Mouse (Mus musculus): ENCODE data around the gene Asprv1.

The Asprv1 gene

DNA sequence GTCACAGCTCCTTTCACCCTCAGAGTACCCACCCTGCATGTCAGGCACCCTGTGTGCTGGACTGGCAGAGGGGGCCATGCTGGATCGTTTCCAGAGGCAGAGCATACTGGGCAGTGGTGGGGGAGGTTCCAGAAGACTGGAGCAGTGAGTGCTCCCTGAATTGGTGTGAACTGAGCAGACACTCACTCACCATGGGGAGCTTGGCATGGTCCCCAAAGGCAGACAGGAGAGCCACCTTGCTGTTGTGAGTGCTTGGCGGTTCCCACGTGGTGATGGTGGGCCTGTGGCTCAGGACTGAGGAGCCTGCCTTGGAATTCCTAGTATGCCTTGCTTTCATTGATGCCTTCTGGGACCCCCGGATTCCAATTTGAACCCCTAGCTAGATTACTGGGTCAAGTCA is 4.8 kb upstream of the Asprv1 start:
- DNase-seq: no peak

DNA sequence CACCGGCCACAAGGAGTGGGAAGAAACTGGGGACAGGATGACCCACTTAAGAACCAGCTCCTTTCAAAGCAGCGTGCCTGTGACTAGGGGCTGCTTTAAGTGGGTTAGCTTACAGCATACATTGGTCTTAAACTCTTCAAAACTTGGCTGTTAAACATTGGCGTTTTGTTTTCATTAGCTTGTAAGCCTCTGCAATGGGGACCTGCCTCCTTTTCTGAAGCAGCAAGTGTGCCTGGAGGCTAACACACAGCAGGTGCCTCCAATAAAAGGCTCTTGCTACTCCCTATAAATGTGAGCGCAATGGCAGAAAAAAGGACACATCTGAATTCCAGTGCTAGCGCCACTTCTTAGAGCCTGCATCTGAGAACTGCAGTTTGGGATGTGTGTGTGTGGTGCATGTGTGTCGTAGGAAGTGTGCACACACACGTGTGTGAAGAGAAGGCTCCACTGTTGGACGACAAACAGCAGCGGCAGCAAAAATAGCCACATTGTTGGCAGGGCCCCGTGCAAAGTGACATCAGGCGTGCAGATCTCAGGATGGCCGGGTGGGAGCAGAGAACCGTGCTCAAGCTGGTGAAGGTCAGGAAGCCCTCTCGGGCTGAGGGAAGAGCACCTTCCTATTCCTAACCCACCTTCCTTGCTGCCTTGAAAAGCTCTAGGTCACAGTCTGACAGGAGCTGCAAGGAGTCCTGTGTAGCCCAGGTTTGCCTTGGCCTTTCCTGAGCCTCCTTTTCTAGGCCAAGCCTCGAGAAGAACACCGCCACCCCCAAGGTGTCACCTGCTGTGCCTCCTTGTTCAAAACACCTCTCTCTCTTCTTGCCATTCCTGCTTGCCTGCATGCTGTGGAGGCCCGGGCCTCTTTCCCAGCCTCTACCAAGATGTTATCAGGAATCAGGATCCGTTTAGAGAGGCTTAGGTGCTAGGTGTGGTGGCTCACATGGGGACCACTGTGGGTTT is 3.6 kb upstream of the Asprv1 start:
- no peak for DNase-seq

DNA sequence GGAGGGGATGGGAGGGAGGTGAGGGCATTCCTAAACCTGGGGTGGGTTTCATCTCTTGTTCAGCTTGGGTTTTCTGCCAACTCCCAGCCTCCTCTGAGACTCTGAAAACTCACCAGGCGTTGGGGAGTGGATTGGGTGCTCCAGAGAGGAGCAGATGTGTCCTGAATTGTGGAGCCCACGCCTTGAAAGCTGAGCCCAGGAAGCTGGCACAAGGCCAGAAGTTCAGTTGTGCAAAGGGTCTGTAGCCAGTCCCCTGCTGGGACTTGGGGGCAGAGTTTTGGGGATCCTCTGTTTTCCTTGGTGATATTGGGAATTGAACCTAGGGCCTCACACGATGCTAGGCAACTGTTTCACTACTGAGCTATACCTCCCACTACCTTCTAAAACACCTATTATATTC is 2.2 kb downstream of the Asprv1 start:
- no peak for DNase-seq

DNA sequence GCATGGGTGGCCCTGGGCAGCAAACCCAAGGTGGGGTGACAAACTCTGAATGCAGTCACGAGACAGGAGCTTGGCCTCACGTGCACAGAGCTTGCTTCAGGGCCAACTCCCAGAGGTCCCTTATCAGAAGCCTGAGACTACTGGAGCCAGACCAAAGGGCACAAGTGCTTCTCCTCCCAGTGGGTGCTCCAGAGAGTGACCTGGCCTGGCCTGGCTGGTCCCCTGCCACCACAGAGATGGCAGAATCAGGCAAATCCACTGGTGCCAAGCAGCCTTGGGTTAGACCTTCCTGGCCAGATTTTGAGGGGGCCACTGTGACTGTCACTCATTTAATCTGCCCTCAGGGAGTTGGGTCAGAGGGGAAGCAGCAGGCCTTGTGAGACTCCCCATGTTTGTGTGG is 8.5 kb downstream of the Asprv1 start:
- DNase-seq: no peak

DNA sequence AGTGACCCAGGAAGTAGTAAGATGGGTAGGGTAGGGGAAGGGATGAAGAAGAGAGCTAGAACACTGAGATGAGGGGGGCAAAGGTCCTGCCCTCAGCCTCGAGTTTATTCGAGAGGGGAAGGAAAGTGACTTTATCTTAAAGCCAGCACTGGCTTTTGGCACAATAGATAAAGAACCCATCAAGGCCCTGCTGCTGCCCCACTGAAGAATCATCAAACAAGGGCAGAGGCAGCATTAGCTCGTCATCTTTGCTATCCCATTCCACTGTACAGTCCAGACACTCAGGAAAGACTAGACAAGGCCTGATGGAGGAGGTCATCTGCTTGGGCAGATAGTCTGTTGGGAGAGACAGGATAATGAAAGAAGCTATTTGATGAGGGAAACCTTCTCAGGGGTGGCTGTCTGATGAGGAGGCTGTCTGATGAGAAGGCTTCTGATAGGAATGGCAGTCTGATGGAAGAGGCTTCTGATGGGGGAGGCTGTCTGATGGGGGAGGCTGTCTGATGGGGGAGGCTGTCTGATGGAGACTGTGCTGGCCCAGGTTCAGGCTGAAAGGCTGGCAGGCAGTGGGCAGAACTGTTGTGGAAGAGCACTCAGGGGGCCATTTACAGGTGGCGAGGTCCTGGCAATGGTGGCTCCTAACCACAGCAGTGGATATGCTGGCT is 9.3 kb downstream of the Asprv1 start:
- no peak for DNase-seq

DNA sequence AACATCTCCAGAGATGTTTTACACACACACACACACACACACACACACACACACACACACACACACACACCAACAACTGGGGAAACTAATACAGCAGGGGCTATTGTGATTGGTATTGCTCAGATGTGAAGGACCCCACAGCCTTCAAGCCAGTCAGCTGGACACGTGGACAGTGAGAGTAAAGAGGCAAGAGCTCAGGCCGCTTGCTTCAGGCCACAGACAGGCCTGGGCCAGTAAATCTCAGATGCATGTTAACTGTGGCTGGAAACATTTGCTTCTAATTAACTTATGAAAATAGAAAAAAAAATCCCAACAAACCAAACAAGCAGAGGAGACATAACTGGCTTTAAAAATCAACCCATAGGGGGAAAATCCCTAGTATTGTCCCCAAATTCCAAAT is 9.9 kb downstream of the Asprv1 start:
- DNase-seq: no peak

DNA sequence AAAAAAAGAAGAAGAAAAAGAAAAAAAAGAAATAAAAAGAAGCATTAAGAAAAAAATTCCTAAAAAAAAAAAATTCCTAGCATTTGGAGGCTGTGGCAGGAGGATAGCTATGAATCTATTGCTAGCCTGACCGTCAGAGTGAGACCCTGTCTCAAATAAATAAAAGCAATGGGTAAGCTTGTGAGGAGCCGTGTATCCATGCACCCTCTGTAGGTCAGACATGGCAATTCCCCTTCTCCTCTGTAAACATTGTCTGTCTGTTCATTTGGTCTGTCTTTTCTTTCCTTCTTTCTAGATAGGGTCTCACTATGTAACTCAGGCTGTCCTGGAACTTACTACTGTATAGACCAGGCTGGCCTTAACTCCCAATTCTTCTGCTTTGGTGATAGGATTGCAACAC is 10.5 kb downstream of the Asprv1 start:
- DNase-seq: no peak

DNA sequence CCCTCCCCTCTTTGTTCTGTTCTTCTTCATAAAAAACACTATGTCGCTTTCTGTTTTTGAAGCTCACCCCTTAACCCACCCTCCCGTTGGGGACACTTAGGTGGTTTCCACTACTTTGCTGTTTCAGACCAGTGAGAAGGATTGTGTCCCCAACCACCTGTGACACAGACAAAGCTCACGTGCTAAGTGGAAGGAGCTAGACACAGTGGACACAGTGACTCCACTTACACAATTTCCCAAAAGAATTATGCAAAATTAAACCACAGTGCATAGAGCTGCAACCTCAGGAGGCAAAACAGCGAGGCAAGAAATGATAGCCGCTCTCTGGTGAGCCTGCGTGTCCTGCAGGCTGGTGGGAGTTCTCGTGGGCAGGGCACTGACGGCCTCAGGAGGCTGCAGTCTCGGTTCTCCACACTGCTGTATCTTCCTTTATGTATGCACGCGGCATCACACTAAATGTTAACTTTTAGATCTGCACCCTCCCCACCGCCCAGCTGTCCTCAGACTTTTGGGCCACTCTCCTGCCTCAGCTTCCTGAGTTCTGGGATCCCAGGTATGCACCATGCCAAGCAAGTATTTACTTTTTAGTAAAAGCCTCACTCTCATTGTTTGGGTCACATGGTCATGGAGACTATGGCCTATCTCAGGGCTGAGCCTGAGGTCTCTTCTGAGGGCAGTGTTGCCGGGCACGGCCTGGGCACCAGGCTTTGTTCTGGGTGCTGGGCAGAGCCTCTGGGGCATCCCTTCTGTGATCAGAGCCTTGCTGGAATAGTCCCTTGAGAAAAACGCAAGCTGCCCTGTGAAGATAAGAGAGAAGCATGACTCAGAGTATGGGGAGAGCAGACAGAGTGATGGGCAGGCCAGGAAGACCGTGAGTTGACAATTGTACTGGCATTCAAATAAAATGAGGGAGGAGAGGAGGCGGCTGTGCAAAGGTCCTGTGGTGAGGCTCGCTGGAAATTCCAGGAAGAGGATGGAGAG is 11.5 kb downstream of the Asprv1 start:
- DNase-seq: no peak

DNA sequence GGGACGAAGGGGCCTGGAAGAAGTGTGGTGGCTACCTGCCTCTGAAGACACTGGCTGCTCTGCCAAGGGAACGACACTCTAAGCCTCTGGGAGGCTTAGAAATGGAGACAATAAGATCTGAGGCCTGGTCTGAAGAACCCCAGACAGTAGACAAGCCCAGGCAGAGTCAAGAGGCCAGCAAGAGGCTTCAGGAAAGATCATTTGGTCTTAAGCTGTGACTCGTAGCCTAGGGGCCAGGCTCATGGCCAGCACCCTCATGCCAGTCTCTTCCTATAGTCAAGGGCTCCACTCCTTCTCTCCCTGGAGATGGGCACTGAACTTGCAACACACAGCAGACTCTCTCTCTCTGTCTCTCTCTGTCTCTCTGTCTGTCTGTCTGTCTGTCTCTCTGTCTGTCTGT is 12.2 kb downstream of the Asprv1 start:
- no peak for DNase-seq

DNA sequence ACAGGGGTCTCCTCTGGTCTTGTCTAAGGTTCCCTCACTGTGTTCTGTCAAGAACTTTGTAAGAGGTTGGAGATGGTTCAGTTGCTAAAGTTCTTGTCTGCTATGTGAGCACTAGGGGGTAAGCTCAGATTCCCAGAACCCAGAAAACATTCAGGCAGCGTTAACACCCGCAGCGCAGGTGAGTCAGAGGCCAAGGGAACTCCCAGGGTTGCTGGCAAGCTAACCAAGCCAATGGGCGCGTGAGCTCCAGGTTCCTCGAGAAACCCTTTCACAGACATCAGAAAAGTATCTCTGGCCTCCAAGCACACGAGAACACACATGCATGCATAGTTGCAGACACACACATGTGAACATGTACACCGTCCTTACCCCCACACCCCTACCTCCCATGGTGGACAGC is 12.8 kb downstream of the Asprv1 start:
- DNase-seq: no peak

DNA sequence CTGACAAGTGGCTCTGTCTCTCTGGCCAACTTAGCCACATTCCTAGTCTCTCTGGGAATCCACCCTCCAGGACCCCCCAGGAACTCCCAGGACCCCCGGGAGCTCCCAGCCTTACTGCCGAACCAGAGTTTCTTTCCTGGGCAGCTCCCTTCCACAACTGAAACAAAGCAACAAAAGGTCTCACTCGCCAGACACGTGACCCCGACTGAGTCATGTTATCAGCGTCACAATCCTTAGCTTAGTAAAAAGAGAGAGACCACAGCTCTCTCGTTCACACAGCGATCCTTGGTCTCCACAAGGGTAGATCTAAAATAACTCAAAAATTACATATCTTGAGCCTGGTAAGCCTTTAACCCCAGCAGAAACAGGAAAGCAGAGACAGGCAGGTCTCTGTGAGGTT is 13.8 kb downstream of the Asprv1 start:
- DNase-seq: no peak

DNA sequence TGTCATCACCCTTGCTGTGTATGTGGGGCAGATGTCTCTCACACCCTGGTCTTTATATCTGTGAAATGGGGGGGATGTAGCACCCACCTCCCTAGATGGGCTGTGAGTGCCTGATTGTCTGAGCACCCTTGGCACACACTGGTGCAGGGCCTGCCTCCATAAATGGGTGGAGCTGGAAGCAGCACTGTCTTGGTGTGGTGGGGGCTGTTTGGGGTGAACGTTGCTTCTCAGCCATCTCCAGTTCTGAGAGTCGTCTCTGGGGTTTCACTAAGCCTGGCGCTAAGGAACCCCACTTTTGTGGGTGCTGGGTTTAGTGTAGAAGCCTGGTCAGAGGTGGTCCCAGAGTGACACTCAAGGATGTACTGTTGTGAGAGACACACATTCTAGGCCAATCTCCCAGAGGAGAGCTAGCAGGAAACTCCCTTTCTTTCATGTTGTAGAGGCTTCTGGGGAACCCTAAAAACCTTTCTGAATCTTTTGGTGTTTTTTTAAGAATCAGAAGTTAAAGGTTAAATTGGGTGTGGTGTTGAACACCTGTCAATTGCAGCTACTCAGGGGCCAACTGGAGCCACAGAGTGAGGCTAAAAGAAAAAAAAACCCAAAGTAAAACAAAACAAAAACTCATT is 16.9 kb downstream of the Asprv1 start:
- DNase-seq: no peak

DNA sequence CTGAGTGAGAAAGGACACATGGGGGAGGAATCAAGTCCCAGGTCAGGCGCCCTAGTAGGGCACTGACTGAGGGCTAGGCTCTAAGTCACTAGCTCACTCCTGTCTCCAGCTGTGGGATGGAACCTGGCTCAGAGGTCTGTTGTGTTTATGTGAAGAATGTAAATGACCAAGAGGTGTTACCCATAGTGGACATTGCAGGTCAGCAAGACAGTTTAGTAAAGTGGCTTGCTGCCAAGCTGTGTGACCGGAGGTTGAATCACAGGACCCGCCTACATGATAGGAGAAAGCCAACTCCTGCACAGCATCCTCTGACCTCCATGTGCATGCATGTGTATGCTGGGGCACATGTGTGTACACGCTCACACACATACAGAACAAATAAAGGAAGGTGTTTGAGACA is 17.6 kb downstream of the Asprv1 start:
- no peak for DNase-seq

DNA sequence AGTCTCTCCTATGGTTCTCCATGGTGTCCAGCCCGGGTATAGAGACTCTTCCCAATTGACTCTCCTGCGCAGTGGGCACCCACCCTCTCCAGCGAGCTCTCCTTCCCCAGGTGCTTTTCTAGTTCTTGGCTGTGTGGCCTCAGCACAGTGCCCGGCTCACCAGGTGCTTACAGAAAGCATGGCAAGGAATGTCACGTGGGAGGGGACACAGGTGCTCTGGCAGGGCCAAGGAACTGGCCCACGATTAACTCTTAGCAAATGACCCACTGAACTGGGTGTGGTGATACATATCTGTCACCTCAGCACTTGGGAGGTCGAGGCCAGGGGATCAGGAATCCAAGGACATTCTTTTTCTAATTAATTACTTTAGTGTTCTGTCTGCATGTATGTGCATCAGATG is 18.2 kb downstream of the Asprv1 start:
- no peak for DNase-seq

DNA sequence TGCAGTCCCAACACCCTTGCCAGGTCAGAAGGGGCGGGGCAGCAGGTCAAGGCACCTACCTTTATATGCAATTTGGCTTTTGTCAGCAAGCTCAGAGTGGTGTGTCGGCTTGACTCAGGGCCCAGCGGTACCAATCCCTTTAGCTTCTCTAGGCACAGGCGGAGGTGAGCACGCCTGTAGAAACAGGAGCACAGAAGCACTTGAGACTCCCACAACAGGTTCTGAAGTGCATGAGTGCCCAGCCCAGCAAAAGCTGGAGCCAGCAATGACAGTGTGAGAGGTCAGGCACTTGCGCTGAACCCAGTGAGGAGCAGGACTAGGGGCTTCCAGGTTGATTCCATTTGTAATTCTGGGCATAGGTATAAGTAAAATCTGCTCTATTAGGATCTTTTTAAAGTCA is 25.1 kb downstream of the Asprv1 start:
- no peak for DNase-seq

DNA sequence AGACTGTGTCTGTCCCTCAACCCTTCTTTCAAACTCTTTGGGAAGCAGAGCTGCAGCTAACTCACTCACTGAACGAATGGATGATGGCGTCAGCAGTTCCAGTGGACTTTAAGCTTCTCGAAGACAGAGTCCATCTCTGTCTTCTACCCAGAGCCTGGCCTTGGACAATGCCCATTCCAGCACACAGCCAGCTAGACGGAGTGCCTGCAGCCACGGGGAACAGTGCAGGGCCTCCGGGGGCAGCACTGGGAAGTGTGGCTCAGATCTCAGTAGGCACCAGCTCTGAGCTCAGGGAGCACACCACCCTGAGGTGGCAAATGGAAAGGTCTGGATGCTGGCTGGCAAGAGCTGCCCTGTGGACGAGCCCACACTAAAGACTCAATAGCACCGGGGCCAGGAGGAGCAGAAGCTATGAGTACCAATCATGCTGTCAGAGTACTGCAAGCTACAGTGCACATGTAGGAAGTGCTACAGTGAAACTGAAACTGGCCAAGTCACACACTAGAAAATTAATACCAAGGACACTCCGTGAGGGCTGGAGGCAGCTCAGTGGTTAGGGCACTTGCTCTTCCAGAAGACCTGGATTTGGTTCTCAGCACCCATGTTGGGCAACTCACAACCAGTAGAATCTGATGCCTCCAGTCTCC is 26.4 kb downstream of the Asprv1 start:
- peak in 1 of 2 experiments; percentile 23 for DNase-seq

DNA sequence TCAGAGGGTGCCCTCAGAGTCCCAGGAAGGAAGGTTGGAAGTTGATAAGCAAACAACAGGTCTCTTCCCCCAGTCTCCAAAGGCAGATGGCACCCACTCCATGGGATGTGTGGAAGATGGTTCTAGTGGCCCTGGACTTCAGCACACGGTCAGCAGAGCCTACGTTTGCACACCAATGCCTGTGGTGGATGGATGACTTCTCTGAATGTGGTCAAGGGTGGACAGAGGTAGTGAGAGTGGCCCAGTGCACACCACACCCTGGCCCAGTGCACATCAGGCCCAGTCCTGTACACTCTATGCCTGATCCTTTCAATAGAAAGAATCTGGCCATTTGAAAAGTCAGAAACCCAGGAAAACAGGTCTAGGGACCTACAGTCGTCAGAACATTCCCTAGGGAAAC is 30.5 kb downstream of the Asprv1 start:
- DNase-seq: no peak

DNA sequence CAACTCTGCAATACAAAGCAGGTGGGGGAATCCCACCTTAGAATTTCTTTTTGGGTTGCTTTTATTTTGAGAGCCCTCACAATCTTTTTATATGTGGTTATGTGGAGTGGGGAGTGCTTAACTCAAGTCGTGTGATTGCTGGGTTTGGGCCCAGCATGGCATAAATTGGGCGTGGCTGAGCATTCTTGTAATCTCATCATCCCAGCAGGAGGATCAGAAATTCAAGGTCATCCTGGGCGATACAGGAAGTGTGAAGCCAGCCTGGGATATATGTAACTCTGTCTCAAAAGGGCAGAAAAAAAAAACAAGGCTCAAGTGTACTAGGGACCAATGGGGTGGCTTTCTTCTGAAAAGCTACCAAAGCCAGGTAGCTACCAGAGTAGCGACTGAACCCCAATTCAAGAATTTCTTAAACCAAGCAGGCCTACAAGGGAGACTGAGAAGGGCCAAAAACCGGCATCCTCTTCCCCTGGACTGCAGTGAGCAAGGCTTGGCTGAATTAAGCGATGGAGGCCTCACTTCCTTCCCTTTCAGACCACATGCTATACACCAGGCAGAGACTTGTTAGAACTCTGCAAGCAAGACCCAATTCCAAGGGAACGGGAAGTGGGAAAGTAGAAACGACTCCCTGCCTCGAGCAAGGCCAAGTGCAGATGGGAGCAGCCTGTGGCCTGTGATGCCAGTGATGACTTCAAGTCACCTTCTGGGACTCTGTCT is 32.4 kb downstream of the Asprv1 start:
- no peak for DNase-seq

DNA sequence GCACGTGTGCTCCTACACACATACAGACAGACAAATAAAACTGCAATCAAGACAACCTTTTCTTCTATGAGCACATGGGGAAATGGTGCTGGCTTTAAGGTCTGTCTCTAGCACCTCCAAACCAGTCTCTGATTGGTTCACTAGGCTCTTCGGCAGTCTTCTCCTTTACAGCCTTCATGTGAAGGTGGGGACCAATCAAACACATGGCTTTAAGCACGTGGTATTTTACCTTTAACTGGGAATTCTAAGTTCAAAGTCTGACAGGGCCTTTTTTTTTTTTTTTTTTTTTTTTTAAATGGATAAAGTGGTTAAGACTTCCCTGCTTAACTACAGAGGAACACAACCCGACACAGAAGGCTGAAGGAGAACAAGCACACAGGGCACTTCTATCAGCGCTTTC is 37.1 kb downstream of the Asprv1 start:
- DNase-seq: no peak

DNA sequence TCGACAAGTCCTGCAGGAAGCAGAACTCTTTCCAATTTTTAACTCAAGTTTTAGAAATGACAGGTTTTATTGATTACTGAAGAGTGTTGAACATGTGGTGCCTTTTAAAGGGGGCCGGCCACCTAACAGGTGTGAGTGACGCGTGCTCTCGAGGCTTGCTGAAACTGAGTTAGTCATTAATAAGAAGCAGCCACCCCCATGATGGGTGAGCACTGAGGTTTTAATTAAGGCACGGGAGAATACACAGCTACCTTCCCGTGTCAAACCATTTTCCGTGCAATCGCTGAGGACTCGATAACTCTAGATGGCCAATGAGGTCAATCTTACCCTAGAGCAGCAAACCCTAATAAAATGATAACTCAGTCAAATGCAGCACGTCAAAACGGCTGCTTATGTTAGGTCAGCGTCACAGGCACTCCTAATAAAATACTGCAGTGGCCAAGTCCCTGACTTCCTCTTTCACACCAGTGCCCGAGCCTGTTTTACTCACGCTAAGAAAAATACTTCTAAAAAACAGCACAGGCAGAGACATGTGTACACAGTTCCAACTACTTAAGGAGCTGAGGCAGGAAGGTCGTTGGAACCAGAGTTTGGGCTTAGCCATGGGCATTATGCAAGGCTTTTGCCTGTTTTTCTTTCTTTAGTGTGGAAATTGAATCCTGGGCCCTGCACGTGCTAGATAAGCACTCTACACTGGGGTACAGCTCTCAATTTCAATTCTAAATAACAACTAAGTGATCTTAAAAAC is 37.8 kb downstream of the Asprv1 start:
- DNase-seq: no peak

DNA sequence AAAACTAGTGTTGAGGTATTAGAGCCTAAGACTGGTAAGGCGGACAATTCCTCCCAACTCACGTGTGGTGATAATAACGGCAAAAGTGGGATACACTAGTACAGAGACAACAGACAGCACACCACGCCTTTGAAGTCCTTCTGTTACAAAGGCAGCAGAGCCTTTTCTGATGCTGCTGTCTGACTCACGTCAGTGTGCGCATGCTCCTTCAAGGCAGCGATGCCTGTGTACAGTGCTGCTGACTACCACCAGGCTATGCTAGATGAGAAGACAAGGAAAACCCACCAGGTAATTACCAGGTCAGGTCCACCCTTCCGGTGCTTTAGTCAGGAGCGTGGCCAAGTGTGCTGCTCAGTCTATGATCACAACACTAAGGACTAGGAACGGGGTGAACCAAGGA is 39.1 kb downstream of the Asprv1 start:
- DNase-seq: no peak

Data from spleen, adult 18-20 months (tissue).